Mouse (Mus musculus): ENCODE measurements at regions not wholly inside any gene's neighbourhood (a gene's known extent, or its start where the extent isn't known, plus 50 kb on each side); places are given as distances from the start of the nearest gene placed in this dataset.

DNA sequence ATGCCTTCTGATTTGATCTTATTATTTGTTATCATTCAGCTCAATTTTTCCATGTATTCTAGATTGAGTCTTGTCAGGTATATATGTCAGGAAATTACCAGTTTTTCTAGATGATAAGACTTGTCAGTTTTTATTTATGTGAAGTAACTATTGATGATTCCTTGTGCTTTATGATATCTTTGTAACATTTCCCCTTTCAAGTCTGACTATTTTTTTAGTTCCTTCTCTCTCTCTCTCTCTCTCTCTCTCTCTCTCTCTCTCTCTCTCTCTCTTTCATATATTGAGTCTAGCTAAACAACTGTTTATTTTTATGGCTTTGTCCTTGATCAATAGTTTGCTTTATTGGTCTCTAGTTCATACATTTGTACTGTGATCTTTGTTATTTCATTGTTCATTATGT is 199.7 kb upstream of the Sema3a start:
- no peak for DNase-seq (ENCODE audit: extremely low spot score, low spot score)

DNA sequence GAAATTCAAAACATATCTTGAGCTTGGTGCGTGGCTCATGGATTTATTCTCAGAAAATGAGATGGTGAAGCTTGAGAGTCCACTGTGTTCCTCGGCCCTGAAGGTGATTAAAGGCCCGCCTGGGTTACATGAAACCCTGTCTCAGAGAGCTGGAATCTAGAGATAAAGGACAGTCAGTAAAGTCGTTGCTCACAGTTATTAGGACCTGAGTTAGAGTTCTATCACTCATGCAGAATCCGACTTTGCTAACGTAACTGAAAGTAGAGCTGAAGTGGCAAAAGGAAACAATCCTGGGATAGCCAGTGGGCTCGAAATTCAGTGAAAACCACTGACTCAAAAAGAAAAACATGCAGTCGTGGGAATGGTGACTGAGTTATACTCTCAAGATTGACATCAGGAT is 198.9 kb upstream of the Sema3a start:
- no peak for DNase-seq (ENCODE audit: extremely low spot score, low spot score)

DNA sequence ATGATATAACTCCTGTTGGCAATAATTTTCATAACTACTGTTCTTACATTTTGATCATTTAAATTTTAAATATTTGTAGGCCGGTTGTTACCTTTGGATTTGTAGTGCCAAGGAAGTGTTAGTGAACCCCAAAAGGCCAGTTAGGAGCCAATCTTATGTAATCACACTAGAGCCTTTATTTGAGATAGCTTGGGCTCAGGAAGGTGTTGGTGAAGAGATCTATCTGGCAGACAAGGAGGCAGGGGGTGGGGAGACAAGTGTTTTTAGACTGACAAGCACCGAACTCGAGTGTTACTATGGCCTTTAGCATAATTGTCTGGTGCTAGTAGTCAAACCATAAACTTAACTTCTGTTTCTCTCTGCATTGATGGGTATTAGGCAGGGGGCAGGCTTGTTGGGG is 198.0 kb upstream of the Sema3a start:
- no peak for DNase-seq (ENCODE audit: extremely low spot score, low spot score)

DNA sequence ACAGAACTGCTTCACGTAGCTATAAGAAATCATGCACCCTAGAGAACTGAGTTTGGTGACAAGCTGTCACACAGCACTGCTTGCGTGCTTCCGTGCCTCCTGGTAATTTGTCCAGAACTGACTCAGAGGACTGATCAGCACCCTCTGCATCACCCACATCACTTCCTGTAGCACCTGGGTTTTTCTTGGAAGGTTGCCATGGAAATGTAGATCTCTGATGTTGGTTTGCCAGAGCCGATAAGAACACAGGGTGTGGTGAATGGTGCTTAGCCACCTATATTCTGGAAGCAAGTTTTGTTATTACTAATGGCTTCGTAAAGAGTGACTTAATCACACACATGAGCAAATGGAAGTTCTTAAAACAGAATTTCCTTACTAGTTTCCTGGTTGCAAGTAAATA is 188.2 kb upstream of the Sema3a start:
- DNase-seq (ENCODE audit: extremely low spot score, low spot score) = no peak

DNA sequence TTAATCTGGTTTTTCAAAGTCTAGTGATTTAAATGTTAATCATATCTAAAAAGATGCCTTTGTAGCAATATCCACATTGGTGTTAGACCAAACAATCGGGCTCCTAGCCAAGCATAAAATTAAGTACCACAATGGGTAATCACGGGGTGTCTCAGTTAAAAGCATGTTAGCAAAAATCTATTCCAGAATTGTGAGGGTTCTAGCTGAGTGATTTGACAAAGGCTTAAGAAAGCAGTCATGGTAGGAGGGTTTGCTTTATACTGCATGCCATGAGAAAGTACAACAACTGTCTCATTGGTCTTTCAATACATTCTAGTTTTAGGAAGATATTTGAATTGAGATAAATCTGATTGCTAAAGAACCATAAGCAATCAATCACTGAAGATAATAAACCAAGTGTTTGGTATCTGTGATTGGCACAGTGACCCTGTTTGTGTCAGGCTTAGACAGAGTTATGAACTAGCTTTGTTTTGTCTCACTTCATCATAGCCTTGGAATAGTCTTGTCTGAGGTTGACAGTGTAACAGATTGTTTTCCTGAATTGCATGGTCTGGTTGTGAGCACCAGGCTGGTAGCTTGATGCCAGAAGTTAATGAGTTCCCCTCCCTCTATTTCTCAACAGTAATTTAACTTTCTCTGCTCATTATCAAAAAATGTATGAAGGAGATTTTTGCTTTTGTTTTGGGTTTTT is 186.9 kb upstream of the Sema3a start:
- DNase-seq (ENCODE audit: extremely low spot score, low spot score) = no peak

DNA sequence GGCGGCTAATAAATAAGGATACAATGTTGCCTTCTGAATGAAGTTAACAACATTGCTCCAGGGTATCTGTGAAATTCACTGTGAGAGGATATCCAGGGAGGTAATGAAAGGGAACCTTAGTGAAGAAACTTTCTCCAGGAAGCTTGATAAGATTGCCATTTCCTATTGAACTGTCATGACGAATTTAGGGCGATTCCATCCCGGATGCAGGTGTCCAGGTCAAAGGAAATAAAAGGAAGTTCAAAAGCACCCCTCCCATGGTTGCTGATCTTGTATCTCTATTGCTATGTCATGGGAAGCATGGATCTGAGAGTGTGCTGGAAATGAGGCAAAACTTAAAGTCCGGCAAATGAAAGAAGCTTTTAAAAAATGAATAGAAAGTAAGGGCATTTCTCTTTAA is 180.7 kb upstream of the Sema3a start:
- DNase-seq (ENCODE audit: extremely low spot score, low spot score) = no peak

DNA sequence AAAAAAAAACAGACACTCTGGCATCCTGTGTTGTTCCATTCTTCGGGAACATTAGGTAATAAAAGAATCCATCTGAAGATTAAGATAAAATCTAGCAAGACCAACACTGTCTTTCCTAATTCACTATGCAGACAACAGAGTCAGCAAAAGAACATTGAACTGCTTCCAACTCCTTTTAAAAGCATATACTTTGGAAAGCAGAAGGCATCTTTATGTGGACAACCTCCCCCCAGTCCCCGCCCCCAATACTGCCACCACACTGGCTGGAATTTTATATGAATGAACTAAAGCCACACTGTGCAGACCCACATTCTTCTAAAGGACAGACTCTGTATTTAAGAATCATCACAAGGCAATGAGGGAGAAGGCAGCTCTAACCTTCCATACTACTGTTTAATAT is 176.7 kb upstream of the Sema3a start:
- no peak for DNase-seq (ENCODE audit: extremely low spot score, low spot score)

DNA sequence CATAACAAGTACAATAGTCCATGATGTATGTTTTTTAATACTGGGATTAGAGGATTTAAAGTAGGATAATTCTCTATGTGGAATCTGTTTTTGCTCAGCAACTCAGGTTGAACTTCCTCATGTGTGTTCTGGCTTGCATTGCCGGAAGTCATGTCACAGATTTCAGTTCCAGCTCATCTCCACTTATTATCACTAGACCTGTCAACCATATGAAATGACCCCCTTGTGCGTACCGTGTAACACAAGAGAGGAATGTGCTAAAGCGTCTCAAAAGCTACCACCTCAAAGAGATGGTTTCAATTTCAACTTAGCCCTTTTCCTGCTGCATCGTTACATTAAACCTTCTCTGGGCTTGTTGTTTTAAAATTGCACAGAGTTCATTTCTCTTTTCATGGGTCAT is 154.2 kb upstream of the Sema3a start:
- no peak for DNase-seq (ENCODE audit: extremely low spot score, low spot score)

DNA sequence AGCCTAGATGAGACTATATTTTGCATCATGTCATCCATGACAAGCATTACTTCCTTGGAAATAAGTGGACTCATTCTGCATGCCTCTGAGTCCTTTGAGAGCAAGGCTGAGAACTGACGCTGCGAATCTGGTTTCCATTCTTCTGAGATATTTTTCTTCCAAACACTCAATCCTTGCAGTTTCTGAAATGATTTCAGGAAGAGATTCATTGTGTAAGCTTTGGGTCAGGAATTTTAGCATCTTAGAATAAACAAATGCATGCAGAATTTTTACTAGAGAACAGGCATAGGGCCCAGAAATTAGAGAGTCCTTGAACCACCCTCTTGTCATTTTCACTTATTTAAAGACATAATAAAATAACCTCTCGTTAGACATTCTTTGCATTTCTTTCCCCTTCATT is 151.5 kb upstream of the Sema3a start:
- no peak for DNase-seq (ENCODE audit: extremely low spot score, low spot score)

DNA sequence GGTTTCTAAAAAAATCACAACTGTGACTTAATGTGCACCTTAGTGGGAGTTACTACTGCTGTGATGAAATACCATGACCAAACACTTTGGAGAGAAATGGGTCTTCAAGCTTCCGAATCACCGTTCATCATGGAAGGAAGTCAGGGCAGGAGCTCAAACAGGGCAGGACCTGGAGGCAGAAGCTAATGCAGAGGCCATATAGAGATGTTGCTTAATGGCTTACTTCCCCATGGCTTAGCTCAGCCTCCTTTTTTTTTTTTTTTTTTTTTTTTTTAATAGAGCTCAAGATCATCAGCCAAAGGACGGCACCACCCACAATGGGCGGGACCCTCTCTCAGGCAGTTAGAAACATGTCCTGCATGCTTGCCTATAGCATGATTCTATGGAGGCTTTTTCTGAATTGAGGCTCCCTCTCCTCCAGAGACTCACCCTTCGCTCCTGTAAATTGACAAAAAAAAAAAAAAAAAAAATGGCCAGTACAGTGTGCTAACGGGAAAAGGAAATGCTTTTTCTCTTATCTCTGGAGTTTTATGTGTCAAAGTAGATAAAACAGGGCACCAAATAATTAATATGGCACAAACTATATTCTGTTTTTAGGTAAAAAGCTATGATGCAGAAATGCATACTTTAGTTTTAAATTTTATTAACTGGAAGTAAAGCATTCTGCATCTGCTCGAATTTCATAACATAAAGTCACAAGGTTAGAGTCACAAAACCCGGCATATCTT is 149.0 kb upstream of the Sema3a start:
- no peak for DNase-seq (ENCODE audit: extremely low spot score, low spot score)

DNA sequence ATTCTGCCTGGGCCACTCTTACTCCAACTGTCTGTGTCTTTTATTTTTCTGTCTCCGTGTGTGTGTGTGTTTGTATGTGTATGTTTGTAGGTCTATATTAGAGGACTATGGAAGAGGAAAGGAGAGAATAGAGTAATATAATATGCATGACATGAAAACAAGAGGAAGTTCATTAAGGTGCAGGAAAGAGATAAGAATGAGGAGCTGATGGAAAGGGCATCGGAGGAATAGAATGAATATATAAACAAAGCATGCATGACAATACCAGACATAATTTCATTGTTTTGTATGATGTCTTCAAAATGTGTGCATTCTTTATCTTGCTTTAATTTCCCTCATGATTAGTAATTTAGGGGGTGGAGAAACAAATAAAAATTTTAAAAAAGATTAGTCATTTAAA is 147.3 kb upstream of the Sema3a start:
- DNase-seq (ENCODE audit: extremely low spot score, low spot score) = no peak

DNA sequence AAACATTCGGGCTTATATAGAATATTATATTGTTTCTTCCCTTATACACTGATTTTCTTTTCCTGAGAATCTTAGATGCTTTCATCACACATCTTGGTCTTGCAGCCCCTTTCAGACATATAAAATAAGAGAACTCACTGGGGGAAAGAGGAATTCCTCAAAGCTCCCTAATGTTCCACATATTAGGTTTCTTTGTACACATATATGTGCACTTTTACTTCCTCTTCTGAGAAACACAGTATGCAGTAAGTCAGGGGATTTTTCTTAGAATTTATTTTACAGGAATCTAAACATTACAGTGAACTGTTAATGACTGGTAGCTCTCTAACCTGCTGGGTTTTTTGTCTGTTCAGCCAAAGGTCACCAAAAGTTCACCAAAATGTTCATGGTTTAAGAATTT is 131.4 kb upstream of the Sema3a start:
- DNase-seq (ENCODE audit: extremely low spot score, low spot score) = no peak

DNA sequence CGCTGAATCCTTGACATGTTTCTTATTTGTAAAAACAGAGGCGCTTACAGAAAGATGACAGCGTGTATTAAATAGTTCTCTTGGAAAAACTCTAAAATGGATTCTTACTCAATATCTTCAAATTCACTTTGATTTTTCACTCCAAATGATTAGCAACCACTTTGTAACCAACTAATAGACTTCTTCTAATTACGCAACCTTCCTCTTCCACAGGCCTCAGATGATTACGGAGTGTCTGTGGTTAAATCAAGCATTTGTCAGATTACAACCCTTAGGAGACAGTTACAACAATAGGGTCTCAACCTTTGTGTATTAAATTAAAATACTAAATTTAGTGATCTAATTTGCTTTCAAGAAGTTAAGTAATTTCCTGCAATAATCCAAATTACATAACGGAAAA is 127.8 kb upstream of the Sema3a start:
- no peak for DNase-seq (ENCODE audit: extremely low spot score, low spot score)

DNA sequence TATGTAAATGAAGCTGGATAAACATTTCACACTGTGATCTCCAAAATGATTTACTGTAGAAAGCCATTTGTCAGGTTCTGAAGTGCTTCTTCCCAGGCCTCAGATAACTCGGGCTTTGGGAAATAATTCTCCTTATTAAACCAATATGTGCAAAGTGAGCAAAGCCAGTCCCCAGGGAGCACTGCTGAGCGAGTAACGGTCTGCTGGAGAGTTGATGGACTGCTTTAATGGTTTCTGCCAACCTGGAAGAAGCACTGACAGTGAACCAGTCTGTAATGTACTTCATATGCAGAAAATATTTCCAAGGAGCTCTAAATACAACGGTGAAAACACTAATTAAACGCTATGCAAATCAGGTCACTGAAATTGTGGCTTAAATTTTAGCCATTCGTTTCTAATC is 118.1 kb upstream of the Sema3a start:
- peak; percentile 42 for DNase-seq (ENCODE audit: extremely low spot score, low spot score)

DNA sequence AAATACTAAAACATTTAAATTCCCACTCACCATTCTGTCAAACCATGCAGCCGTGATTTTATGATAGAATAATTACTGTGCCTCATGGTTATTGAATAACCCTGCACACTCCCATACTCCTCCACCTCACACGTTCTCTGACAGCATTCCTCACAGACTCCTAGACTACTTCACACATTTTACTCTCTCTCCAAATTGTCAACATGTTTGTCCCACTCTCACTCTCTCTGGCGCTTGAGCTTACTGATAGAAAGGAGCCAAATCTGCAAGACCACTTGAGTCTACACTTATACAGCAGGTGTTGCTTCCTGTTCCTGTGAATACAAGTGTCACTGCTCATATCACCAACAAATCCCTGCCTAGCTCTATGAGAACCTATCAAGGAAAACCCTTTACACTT is 102.9 kb upstream of the Sema3a start:
- DNase-seq (ENCODE audit: extremely low spot score, low spot score) = no peak

DNA sequence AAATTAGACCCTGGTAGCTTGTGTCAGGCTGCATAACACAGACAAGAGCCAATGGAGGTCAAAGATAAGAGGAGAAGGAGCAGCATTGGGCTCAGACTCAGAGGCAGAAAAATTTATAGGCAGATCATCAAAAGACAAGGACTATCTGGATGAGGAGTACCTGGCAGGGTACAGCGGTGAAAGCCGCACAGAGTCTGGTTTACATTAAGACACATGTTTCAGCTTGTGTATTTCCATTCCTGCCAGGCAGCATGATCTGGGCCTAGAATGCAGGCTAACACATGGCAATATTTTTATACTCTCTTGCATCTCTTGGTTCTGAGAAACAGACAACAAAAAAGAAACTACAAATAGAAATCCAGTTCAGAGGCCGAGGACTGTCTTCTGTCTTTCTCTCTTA is 91.9 kb upstream of the Sema3a start:
- DNase-seq (ENCODE audit: extremely low spot score, low spot score) = no peak

DNA sequence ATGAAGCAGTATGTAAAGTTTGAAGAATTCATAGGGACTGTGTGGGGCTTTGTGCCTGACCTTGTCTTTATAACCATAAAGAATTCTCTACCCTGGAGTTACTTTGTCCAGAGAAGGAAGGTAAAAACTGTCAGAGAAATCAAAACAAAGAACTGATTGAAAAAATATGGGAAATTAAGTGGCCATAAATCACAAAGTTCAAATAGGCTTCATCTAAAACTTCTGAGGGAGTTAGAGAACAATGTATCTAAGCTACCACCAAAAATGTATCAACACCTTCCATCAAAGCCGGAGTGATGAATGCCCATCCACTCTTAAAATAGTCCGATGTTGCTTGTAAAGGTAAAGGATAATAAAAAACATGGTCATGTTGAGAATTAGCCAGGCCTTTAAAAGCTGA is 89.1 kb upstream of the Sema3a start:
- no peak for DNase-seq (ENCODE audit: extremely low spot score, low spot score)

DNA sequence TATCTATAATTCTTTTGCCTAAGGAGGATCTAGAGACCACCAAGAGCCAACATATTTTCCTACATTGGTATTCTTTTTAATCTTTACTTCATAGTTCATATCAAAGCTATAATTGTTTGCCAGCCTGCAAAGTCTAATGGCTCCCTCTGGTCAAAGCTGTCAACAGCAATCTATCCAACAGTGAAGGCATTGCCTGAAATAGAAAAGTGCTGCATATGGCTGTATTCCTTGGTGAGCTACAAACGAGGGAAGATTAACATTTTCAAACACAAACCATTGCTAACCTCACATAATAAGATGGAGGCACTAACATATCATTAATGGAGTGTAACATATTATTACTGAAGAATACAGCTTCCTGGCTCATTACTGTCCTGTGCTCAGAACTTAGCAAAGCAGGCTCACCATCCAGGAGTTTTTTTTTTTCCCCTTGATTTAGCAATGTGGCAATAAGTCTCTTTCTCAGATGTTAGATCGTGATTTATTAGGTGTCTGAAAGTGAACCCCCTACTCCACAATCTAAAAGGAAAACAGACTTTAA is 66.3 kb upstream of the Sema3a start:
- DNase-seq (ENCODE audit: extremely low spot score, low spot score) = no peak

DNA sequence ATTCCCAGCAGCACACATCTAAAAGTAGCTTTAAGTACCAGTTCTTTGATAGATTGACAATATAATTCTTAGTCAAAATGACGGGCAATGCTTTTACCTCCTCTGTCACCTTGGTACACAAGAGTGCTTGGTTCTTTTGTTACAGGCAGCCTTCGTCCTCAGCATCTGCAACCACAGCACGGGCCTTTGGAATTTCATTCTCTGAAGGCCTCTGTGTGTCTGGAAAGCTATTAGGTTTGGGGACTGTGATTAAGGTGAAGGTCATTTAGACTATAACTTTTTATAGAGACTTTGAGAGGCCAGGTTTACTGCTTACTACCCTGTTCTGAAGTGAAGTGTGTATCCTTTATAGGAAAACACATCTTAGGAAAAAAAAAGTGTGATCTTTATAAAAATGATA is 58.3 kb upstream of the Sema3a start:
- no peak for DNase-seq (ENCODE audit: extremely low spot score, low spot score)
